Mouse (Mus musculus): Measurements from ENCODE around the gene Gm45808.

Gm45808 gene

GRCm38 (mm10) chr7:45455932-45456696 lies 30.5 kb downstream of the Gm45808 start:
- in situ Hi-C loops (cut with MboI; ENCODE audit: low sequenced_read_pairs): no loop called here

- in situ Hi-C loops (cut with MboI; ENCODE audit: low sequenced_read_pairs): no loop called here
Measured at GRCm38 (mm10) chr7:45454971-45455370, 31.6 kb downstream of the Gm45808 start.

- in situ Hi-C loops (cut with MboI; ENCODE audit: low sequenced_read_pairs): no loop called here
Measured at GRCm38 (mm10) chr7:45451344-45451982, 35.1 kb downstream of the Gm45808 start.

GRCm38 (mm10) chr7:45449974-45450373 lies 36.6 kb downstream of the Gm45808 start:
- in situ Hi-C loops (cut with MboI; ENCODE audit: low sequenced_read_pairs): no loop called here

- in situ Hi-C loops (cut with MboI; ENCODE audit: low sequenced_read_pairs): no loop called here
Measured at GRCm38 (mm10) chr7:45447325-45447990, 39.2 kb downstream of the Gm45808 start.

GRCm38 (mm10) chr7:45446589-45446988 lies 40.0 kb downstream of the Gm45808 start:
- in situ Hi-C loops (cut with MboI; ENCODE audit: low sequenced_read_pairs): no loop called here

GRCm38 (mm10) chr7:45443526-45444420 lies 42.8 kb downstream of the Gm45808 start:
- in situ Hi-C loops (cut with MboI; ENCODE audit: low sequenced_read_pairs): no loop called here

- in situ Hi-C loops (cut with MboI; ENCODE audit: low sequenced_read_pairs): no loop called here
Measured at GRCm38 (mm10) chr7:45437521-45438276, 48.9 kb downstream of the Gm45808 start, which contains the start of gene Ruvbl2. Gene Ruvbl2, minus strand, starts transcription at chr7:45438096.

GRCm38 (mm10) chr7:45437046-45437445 lies 49.6 kb downstream of the Gm45808 start:
- in situ Hi-C loops (cut with MboI; ENCODE audit: low sequenced_read_pairs): no loop called here

- in situ Hi-C loops (cut with MboI; ENCODE audit: low sequenced_read_pairs): no loop called here
Measured at GRCm38 (mm10) chr7:45436444-45436843, 50.2 kb downstream of the Gm45808 start.

- in situ Hi-C loops (cut with MboI; ENCODE audit: low sequenced_read_pairs): no loop called here
Measured at GRCm38 (mm10) chr7:45435038-45435437, 51.6 kb downstream of the Gm45808 start.

- in situ Hi-C loops (cut with MboI; ENCODE audit: low sequenced_read_pairs): no loop called here
Measured at GRCm38 (mm10) chr7:45434203-45435015, 52.2 kb downstream of the Gm45808 start, which contains the start of gene Gys1. Gene Gys1, plus strand, starts transcription at chr7:45434844.

- in situ Hi-C loops (cut with MboI; ENCODE audit: low sequenced_read_pairs): no loop called here
Measured at GRCm38 (mm10) chr7:45433835-45434202, 52.8 kb downstream of the Gm45808 start.

GRCm38 (mm10) chr7:45426556-45426955 lies 60.1 kb downstream of the Gm45808 start:
- in situ Hi-C loops (cut with MboI; ENCODE audit: low sequenced_read_pairs): no loop called here

GRCm38 (mm10) chr7:45421194-45421593 lies 65.4 kb downstream of the Gm45808 start:
- in situ Hi-C loops (cut with MboI; ENCODE audit: low sequenced_read_pairs): no loop called here

- in situ Hi-C loops (cut with MboI; ENCODE audit: low sequenced_read_pairs): no loop called here
Measured at GRCm38 (mm10) chr7:45420615-45420919, 66.0 kb downstream of the Gm45808 start, which contains the start of gene Lhb. Gene Lhb, plus strand, starts transcription at chr7:45420820.

GRCm38 (mm10) chr7:45419859-45420614 lies 66.6 kb downstream of the Gm45808 start:
- in situ Hi-C loops (cut with MboI; ENCODE audit: low sequenced_read_pairs): no loop called here

- in situ Hi-C loops (cut with MboI; ENCODE audit: low sequenced_read_pairs): no loop called here
Measured at GRCm38 (mm10) chr7:45417962-45418492, 68.6 kb downstream of the Gm45808 start.
